Mouse (Mus musculus): ENCODE results near the gene Atp8b2. TPM values are rescaled to one million over a fixed set of nuclear protein-coding genes. Genes with fewer than 3 reads are reported as not detected.

Gene Atp8b2
- polyA plus RNA-seq, 1 experiment from 2014 or later: 11.7 TPM

GRCm38 (mm10) chr3:89936495-89936894 lies 26.8 kb downstream of the Atp8b2 start:
- ATAC-seq (ENCODE audit: low FRiP score, low TSS enrichment): no peak
- Histone ChIP-seq H3K27me3 (ENCODE audit: insufficient read depth, low read length) (no peaks in the 10 kb centered on the region), H3K9ac (replicated peaks; ENCODE audit: low read length) (no peak overlapping the region), H3K27ac (ENCODE audit: low read length) (no peak overlapping the region), H3K4me2 (replicated peaks; ENCODE audit: low read depth, low read length) (no peak overlapping the region), H3K36me3 (ENCODE audit: insufficient read depth, low read length) (peaks cover 40% of the 10 kb centered on the region), H3K4me1 (ENCODE audit: insufficient read depth, low read length) (no peaks in the 10 kb centered on the region), H3K9me3 (ENCODE audit: low read length) (0 out of 2 replicates have a peak, but pooled peaks cover 5% of the 10 kb centered on the region), H3K4me3 (ENCODE audit: low read length) (no peak overlapping the region)
- 85% methylated on average over 3 of the region's 3 CpGs for WGBS

GRCm38 (mm10) chr3:89932925-89933324 lies 30.4 kb downstream of the Atp8b2 start:
- H3K27me3 ChIP-seq (ENCODE audit: insufficient read depth, low read length): no peaks in the 10 kb centered on the region
- H3K4me1 ChIP-seq (ENCODE audit: insufficient read depth, low read length): no peaks in the 10 kb centered on the region
- no peak overlapping the region for H3K4me3 ChIP-seq (ENCODE audit: low read length)
- H3K27ac ChIP-seq (ENCODE audit: low read length): no peak overlapping the region
- no peak overlapping the region for H3K9ac ChIP-seq (replicated peaks; ENCODE audit: low read length)
- no peak overlapping the region for H3K4me2 ChIP-seq (replicated peaks; ENCODE audit: low read depth, low read length)
- no peak for ATAC-seq (ENCODE audit: low FRiP score, low TSS enrichment)
- peaks cover 10% of the 10 kb centered on the region; the same call in 1 of the 2 replicates for H3K36me3 ChIP-seq (ENCODE audit: insufficient read depth, low read length)
- WGBS: 91% methylated on average over 2 of the region's 2 CpGs
- 0 out of 2 replicates have a peak, but pooled peaks cover 5% of the 10 kb centered on the region for H3K9me3 ChIP-seq (ENCODE audit: low read length)

- Histone ChIP-seq H3K27ac (ENCODE audit: low read length) (no peak overlapping the region), H3K4me3 (ENCODE audit: low read length) (no peak overlapping the region)
- 53% methylated on average over 4 of the region's 4 CpGs for WGBS
Measured at GRCm38 (mm10) chr3:89928956-89929355, 34.4 kb downstream of the Atp8b2 start.

GRCm38 (mm10) chr3:89926440-89926839 lies 36.9 kb downstream of the Atp8b2 start:
- 87% methylated on average over 1 of the region's 1 CpGs for WGBS
- Histone ChIP-seq H3K4me1 (ENCODE audit: insufficient read depth, low read length) (no peaks in the 10 kb centered on the region), H3K27ac (ENCODE audit: low read length) (no peak overlapping the region), H3K4me3 (ENCODE audit: low read length) (no peak overlapping the region), H3K36me3 (ENCODE audit: insufficient read depth, low read length) (no peaks in the 10 kb centered on the region), H3K4me2 (replicated peaks; ENCODE audit: low read depth, low read length) (no peak overlapping the region), H3K27me3 (ENCODE audit: insufficient read depth, low read length) (no peaks in the 10 kb centered on the region), H3K9me3 (ENCODE audit: low read length) (no peaks in the 10 kb centered on the region), H3K9ac (replicated peaks; ENCODE audit: low read length) (no peak overlapping the region)
- ATAC-seq (ENCODE audit: low FRiP score, low TSS enrichment): no peak

More at GRCm38 (mm10) chr3:89928956-89929355, 34.4 kb downstream of the Atp8b2 start:
- no peak overlapping the region for H3K4me2 ChIP-seq (replicated peaks; ENCODE audit: low read depth, low read length)
- 0 out of 2 replicates have a peak, but pooled peaks cover 4% of the 10 kb centered on the region for H3K9me3 ChIP-seq (ENCODE audit: low read length)
- H3K36me3 ChIP-seq (ENCODE audit: insufficient read depth, low read length): no peaks in the 10 kb centered on the region
- no peak overlapping the region for H3K9ac ChIP-seq (replicated peaks; ENCODE audit: low read length)
- no peak for ATAC-seq (ENCODE audit: low FRiP score, low TSS enrichment)
- H3K27me3 ChIP-seq (ENCODE audit: insufficient read depth, low read length): no peaks in the 10 kb centered on the region
- H3K4me1 ChIP-seq (ENCODE audit: insufficient read depth, low read length): no peaks in the 10 kb centered on the region

- Histone ChIP-seq H3K4me1 (ENCODE audit: insufficient read depth, low read length) (no peaks in the 10 kb centered on the region), H3K9ac (replicated peaks; ENCODE audit: low read length) (no peak overlapping the region), H3K27ac (ENCODE audit: low read length) (no peak overlapping the region), H3K36me3 (ENCODE audit: insufficient read depth, low read length) (no peaks in the 10 kb centered on the region), H3K27me3 (ENCODE audit: insufficient read depth, low read length) (no peaks in the 10 kb centered on the region), H3K4me2 (replicated peaks; ENCODE audit: low read depth, low read length) (no peak overlapping the region), H3K4me3 (ENCODE audit: low read length) (no peak overlapping the region), H3K9me3 (ENCODE audit: low read length) (no peaks in the 10 kb centered on the region)
- 62% methylated on average over 6 of the region's 6 CpGs for WGBS
- ATAC-seq (ENCODE audit: low FRiP score, low TSS enrichment): no peak
Measured at GRCm38 (mm10) chr3:89920711-89921110, 42.6 kb downstream of the Atp8b2 start.

- WGBS: 55% methylated on average over 3 of the region's 3 CpGs
- Histone ChIP-seq H3K4me1 (ENCODE audit: insufficient read depth, low read length) (peaks cover 10% of the 10 kb centered on the region), H3K27ac (ENCODE audit: low read length) (no peak overlapping the region), H3K36me3 (ENCODE audit: insufficient read depth, low read length) (no peaks in the 10 kb centered on the region), H3K4me2 (replicated peaks; ENCODE audit: low read depth, low read length) (no peak overlapping the region), H3K9ac (replicated peaks; ENCODE audit: low read length) (no peak overlapping the region), H3K27me3 (ENCODE audit: insufficient read depth, low read length) (peaks cover 12% of the 10 kb centered on the region), H3K4me3 (ENCODE audit: low read length) (no peak overlapping the region), H3K9me3 (ENCODE audit: low read length) (no peaks in the 10 kb centered on the region)
- ATAC-seq (ENCODE audit: low FRiP score, low TSS enrichment): no peak
Measured at GRCm38 (mm10) chr3:89917408-89917807, 45.9 kb downstream of the Atp8b2 start.

- ATAC-seq (ENCODE audit: low FRiP score, low TSS enrichment): no peak
- no peaks in the 10 kb centered on the region for H3K36me3 ChIP-seq (ENCODE audit: insufficient read depth, low read length)
- 52% methylated on average over 1 of the region's 1 CpGs for WGBS
- H3K4me2 ChIP-seq (replicated peaks; ENCODE audit: low read depth, low read length): no peak overlapping the region
- peaks cover 18% of the 10 kb centered on the region for H3K27me3 ChIP-seq (ENCODE audit: insufficient read depth, low read length)
- peaks cover 12% of the 10 kb centered on the region for H3K4me1 ChIP-seq (ENCODE audit: insufficient read depth, low read length)
- H3K9ac ChIP-seq (replicated peaks; ENCODE audit: low read length): no peak overlapping the region
- no peak overlapping the region for H3K4me3 ChIP-seq (ENCODE audit: low read length)
- H3K27ac ChIP-seq (ENCODE audit: low read length): no peak overlapping the region
- H3K9me3 ChIP-seq (ENCODE audit: low read length): no peaks in the 10 kb centered on the region
Measured at GRCm38 (mm10) chr3:89916622-89917021, 46.7 kb downstream of the Atp8b2 start.

GRCm38 (mm10) chr3:89914700-89915099 lies 48.6 kb downstream of the Atp8b2 start:
- Histone ChIP-seq H3K4me2 (replicated peaks; ENCODE audit: low read depth, low read length) (no peak overlapping the region), H3K27ac (ENCODE audit: low read length) (no peak overlapping the region), H3K9me3 (ENCODE audit: low read length) (no peaks in the 10 kb centered on the region), H3K9ac (replicated peaks; ENCODE audit: low read length) (no peak overlapping the region), H3K4me3 (ENCODE audit: low read length) (no peak overlapping the region), H3K27me3 (ENCODE audit: insufficient read depth, low read length) (peaks cover 18% of the 10 kb centered on the region), H3K4me1 (ENCODE audit: insufficient read depth, low read length) (peaks cover 12% of the 10 kb centered on the region), H3K36me3 (ENCODE audit: insufficient read depth, low read length) (no peaks in the 10 kb centered on the region)
- 68% methylated on average over 4 of the region's 4 CpGs for WGBS
- ATAC-seq (ENCODE audit: low FRiP score, low TSS enrichment): no peak

GRCm38 (mm10) chr3:89912543-89913391 lies 50.5 kb downstream of the Atp8b2 start, which contains the start of gene Il6ra:
Gene Il6ra, minus strand, starts transcription at chr3:89913196.
- WGBS: 1% methylated on average over 72 of the region's 75 CpGs
- Histone ChIP-seq H3K27me3 (ENCODE audit: insufficient read depth, low read length) (peaks cover 18% of the 10 kb centered on the region), H3K9ac (replicated peaks; ENCODE audit: low read length) (peak within 1 kb of the TSS; percentile 48), H3K4me1 (ENCODE audit: insufficient read depth, low read length) (peaks cover 12% of the 10 kb centered on the region), H3K9me3 (ENCODE audit: low read length) (no peaks in the 10 kb centered on the region), H3K27ac (ENCODE audit: low read length) (no peak within 1 kb of the TSS), H3K36me3 (ENCODE audit: insufficient read depth, low read length) (no peaks in the 10 kb centered on the region), H3K4me3 (ENCODE audit: low read length) (peak within 1 kb of the TSS; percentile 58), H3K4me2 (replicated peaks; ENCODE audit: low read depth, low read length) (peak within 1 kb of the TSS; percentile 97)
- ATAC-seq (ENCODE audit: low FRiP score, low TSS enrichment): peak; percentile 81

- peak overlapping the region; percentile 58; the same call in 1 of the 2 replicates for H3K4me3 ChIP-seq (ENCODE audit: low read length)
- peaks cover 12% of the 10 kb centered on the region for H3K4me1 ChIP-seq (ENCODE audit: insufficient read depth, low read length)
- ATAC-seq (ENCODE audit: low FRiP score, low TSS enrichment): no peak
- no peak overlapping the region; the same call in 1 of the 2 replicates for H3K4me2 ChIP-seq (replicated peaks; ENCODE audit: low read depth, low read length)
- no peak overlapping the region for H3K27ac ChIP-seq (ENCODE audit: low read length)
- H3K9ac ChIP-seq (replicated peaks; ENCODE audit: low read length): no peak overlapping the region
- peaks cover 18% of the 10 kb centered on the region for H3K27me3 ChIP-seq (ENCODE audit: insufficient read depth, low read length)
- 50% methylated on average over 6 of the region's 6 CpGs for WGBS
- H3K36me3 ChIP-seq (ENCODE audit: insufficient read depth, low read length): no peaks in the 10 kb centered on the region
- H3K9me3 ChIP-seq (ENCODE audit: low read length): no peaks in the 10 kb centered on the region
Measured at GRCm38 (mm10) chr3:89912108-89912542, 51.2 kb downstream of the Atp8b2 start.
